Mouse (Mus musculus): Measurements from ENCODE around the gene Mup7. TPM values are rescaled to one million over a fixed set of nuclear protein-coding genes. Genes with fewer than 3 reads are reported as not detected.

Mup7 gene
- polyA plus RNA-seq (2012; rRNA removed), result not detected in 2 replicates

GRCm38 (mm10) chr4:60070375-60070774, at the start of gene Mup7:
TSS of gene Mup7 (minus strand) at chr4:60070475.

Other genes starting within 250 kb of the Mup7 start
- not detected in 2 replicates for gene Slc46a2, start 155.4 kb downstream of the Mup7 start, polyA plus RNA-seq (2012; rRNA removed)
- not detected in 2 replicates for gene Mup4, start 109.8 kb downstream of the Mup7 start, polyA plus RNA-seq (2012; rRNA removed)
- gene Mup6, start 106.2 kb downstream of the Mup7 start, polyA plus RNA-seq (2012; rRNA removed), result not detected in 2 replicates
- not detected in 2 replicates for gene Mup2, start 83.8 kb upstream of the Mup7 start, polyA plus RNA-seq (2012; rRNA removed)
- gene Mup8, start 152.1 kb upstream of the Mup7 start, polyA plus RNA-seq (2012; rRNA removed), result not detected in 2 replicates

Data from central nervous system, embryonic 14 days (tissue).